Mouse (Mus musculus) T-cell, adult 2 months (primary cell): Measurements from ENCODE around the gene Slc25a41.

Experiments used
- DNase-seq: peaks from one replicate; pipeline ENCODE4 v3.0.0; 2022; ENCODE audit warnings: low spot score

Gene Slc25a41

GRCm38 (mm10) chr17:56990966-56991365 lies 50.5 kb downstream of the Slc25a41 start:
- DNase-seq = no peak

GRCm38 (mm10) chr17:56990115-56990746 lies 51.2 kb downstream of the Slc25a41 start, which contains the start of gene Clpp:
Gene Clpp (plus strand): TSS chr17:56990305.
- DNase-seq = peak; percentile 98

- DNase-seq = no peak
Observed at GRCm38 (mm10) chr17:56989467-56990114, 51.9 kb downstream of the Slc25a41 start.

GRCm38 (mm10) chr17:56988921-56989430 lies 52.5 kb downstream of the Slc25a41 start:
- DNase-seq = no peak

GRCm38 (mm10) chr17:56988441-56988840 lies 53.0 kb downstream of the Slc25a41 start:
- DNase-seq = no peak

- DNase-seq = no peak
Observed at GRCm38 (mm10) chr17:56986105-56986805, 55.2 kb downstream of the Slc25a41 start.

GRCm38 (mm10) chr17:56985656-56986055 lies 55.8 kb downstream of the Slc25a41 start:
- no peak for DNase-seq

GRCm38 (mm10) chr17:56984886-56985285 lies 56.6 kb downstream of the Slc25a41 start:
- DNase-seq = no peak
